18 mouse cellular contexts compared by ENCODE assay signal in the genomic region with DNA sequence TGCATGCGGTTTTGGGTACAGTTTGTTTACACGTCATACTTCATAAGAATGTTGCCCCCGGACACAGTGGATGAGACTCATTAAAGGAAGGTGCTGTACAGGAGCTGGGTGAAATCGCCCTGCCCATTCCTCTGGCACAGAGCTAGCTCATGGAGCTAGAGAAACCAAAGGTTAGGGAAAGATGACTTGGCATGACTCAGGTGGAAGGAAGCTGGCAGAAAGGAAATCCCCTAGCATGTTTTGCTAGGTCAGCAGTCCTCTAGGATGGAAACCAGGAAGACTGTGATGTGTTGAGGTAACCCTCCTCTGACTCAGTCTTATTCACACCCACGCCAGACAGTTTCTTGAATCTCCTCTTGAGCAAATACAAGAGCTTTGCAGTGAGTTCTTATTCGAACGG. TPM values are rescaled to one million over a fixed set of nuclear protein-coding genes. Genes with fewer than 3 reads are reported as not detected.
DNase-seq lines count a peak whose midpoint lies in the region; ATAC-seq and TF ChIP-seq lines count a peak whose summit lies in the region.
"Had no signal": no experiment of that assay in that cellular context is flagged by ENCODE, and none has a peak within 500 bp of the region (broad histone marks: within the 10 kb centered on the region; RNA-seq: fewer than 3 reads in every experiment).

No protein-coding gene starts in this region.

- H3K4me1 ChIP-seq in heart, postnatal 0 days (ENCODE audit: control insufficient read depth, insufficient read depth), result 0 out of 2 replicates have a peak, but pooled peaks cover 3% of the 10 kb centered on the region
- H3K4me1 ChIP-seq in heart, embryonic 10.5 days, result no peaks in the 10 kb centered on the region
- peaks cover 17% of the 10 kb centered on the region for H3K4me1 ChIP-seq in megakaryocyte, embryonic 14.5 days
- H3K4me1 ChIP-seq: forebrain, embryonic 13.5 days; limb, embryonic 10.5 days; liver, embryonic 15.5 days had no signal

- H3K4me2 ChIP-seq in heart, postnatal 0 days (ENCODE audit: low read depth, low read length), result no peak overlapping the region
- H3K4me2 ChIP-seq: forebrain, embryonic 13.5 days; liver, embryonic 15.5 days had no signal

- DNase-seq in heart, postnatal 0 days (ENCODE audit: low spot score), result peak; percentile 26
- no peak for DNase-seq in heart, embryonic 10.5 days (ENCODE audit: low spot score)
- DNase-seq in 416B (ENCODE audit: low read depth), result peak; percentile 36
- peak; percentile 72 for DNase-seq in Muller cell, postnatal 12 days (ENCODE audit: inconsistent ontology term)
- no peak for DNase-seq in layer of hippocampus, adult 18-20 months (ENCODE audit: low spot score in 2 of 2)
- no peak for DNase-seq in gastrocnemius, postnatal 36 days
- DNase-seq: cerebellum, adult 18-20 months; gastrocnemius, adult 2 months; kidney, postnatal 36 days; layer of hippocampus, postnatal 36 days; right cerebral cortex, postnatal 25 days had no signal

- no peak for TF ChIP-seq CTCF in heart, postnatal 0 days (IDR thresholded peaks at IDR 0.05; ENCODE audit: low read depth)

- H3K9ac ChIP-seq in heart, postnatal 0 days (replicated peaks; ENCODE audit: low read depth, low read length), result no peak overlapping the region
- H3K9ac ChIP-seq: forebrain, embryonic 13.5 days; liver, embryonic 15.5 days had no signal

- no peaks in the 10 kb centered on the region for H3K9me3 ChIP-seq in heart, postnatal 0 days (replicated peaks; ENCODE audit: control insufficient read depth, low read length)
- no peaks in the 10 kb centered on the region for H3K9me3 ChIP-seq in heart, embryonic 10.5 days
- H3K9me3 ChIP-seq in megakaryocyte, embryonic 14.5 days, result no peaks in the 10 kb centered on the region
- H3K9me3 ChIP-seq: forebrain, embryonic 13.5 days; limb, embryonic 10.5 days; liver, embryonic 15.5 days had no signal

- no peaks in the 10 kb centered on the region for H3K36me3 ChIP-seq in heart, postnatal 0 days (replicated peaks; ENCODE audit: control insufficient read depth, insufficient read depth, low read length)
- H3K36me3 ChIP-seq in heart, embryonic 10.5 days, result no peaks in the 10 kb centered on the region
- H3K36me3 ChIP-seq in megakaryocyte, embryonic 14.5 days (replicated peaks; ENCODE audit: low read length), result no peaks in the 10 kb centered on the region
- H3K36me3 ChIP-seq: limb, embryonic 10.5 days; liver, embryonic 15.5 days had no signal

- H3K4me3 ChIP-seq in heart, postnatal 0 days (ENCODE audit: low read depth, low read length), result no peak overlapping the region
- no peak overlapping the region for H3K4me3 ChIP-seq in heart, embryonic 10.5 days
- H3K4me3 ChIP-seq in megakaryocyte, embryonic 14.5 days (replicated peaks), result peak overlapping the region; percentile 2
- H3K4me3 ChIP-seq: forebrain, embryonic 13.5 days; gastrocnemius, adult 2 months; limb, embryonic 10.5 days; liver, embryonic 15.5 days had no signal

- H3K27me3 ChIP-seq in heart, postnatal 0 days (ENCODE audit: control insufficient read depth, insufficient read depth, low read length), result no peaks in the 10 kb centered on the region
- H3K27me3 ChIP-seq in heart, embryonic 10.5 days (ENCODE audit: insufficient read depth, poor library complexity, severe bottlenecking), result no peaks in the 10 kb centered on the region
- H3K27me3 ChIP-seq in megakaryocyte, embryonic 14.5 days (replicated peaks), result peaks cover 2% of the 10 kb centered on the region
- H3K27me3 ChIP-seq: forebrain, embryonic 13.5 days; liver, embryonic 15.5 days had no signal

- peak; percentile 53 for ATAC-seq in heart, postnatal 0 days (ENCODE audit: insufficient read depth, low read depth)
- ATAC-seq: forebrain, embryonic 13.5 days had no signal

- no peak for TF ChIP-seq EP300 in heart, postnatal 0 days (IDR thresholded peaks at IDR 0.05; ENCODE audit: low read depth)

- intact Hi-C loops in gastrocnemius, postnatal 36 days (cut with DNase I), result no loop called here

- 58% methylated on average over 7 of the region's 7 CpGs for WGBS in heart, postnatal 0 days
- WGBS in heart, embryonic 10.5 days, result 66% methylated on average over 7 of the region's 7 CpGs

- no peak overlapping the region for H3K27ac ChIP-seq in heart, postnatal 0 days (ENCODE audit: low read depth)
- no peak overlapping the region for H3K27ac ChIP-seq in heart, embryonic 10.5 days
- H3K27ac ChIP-seq: forebrain, embryonic 13.5 days; gastrocnemius, adult 2 months; limb, embryonic 10.5 days; liver, embryonic 15.5 days had no signal

RNA-seq across cellular contexts. Expression of a gene that starts 17.4 kb away (rescaled TPM):
- 2.1 and 4.2 TPM in 2 replicates for total RNA-seq in heart, postnatal 0 days (2014; rRNA removed; ENCODE audit: low replicate concordance)
- polyA plus RNA-seq in heart, postnatal 0 days (2015; fragmentation: Nextera tagmentation; extraction: Ambion mirVana), result 4.7 and 5.1 TPM in 2 replicates
- 6.5 and 6.8 TPM in 2 replicates for polyA plus RNA-seq in heart, embryonic 10.5 days (2016; fragmentation: Nextera tagmentation; extraction: Ambion mirVana)
- polyA plus RNA-seq in megakaryocyte, embryonic 14.5 days (2012; ENCODE audit: insufficient read depth, low replicate concordance), result 18.4 TPM in 2 replicates
- total RNA-seq in layer of hippocampus, adult 18-20 months (2021), result 10 to 100 TPM; 41.9 to 44.7 TPM
- total RNA-seq in gastrocnemius, postnatal 36 days (2021), result 1 to 10 TPM; 1.3 to 1.4 TPM

RNA-seq across cellular contexts. Expression of a gene that starts 21.7 kb away (rescaled TPM):
- total RNA-seq in heart, postnatal 0 days (2014; rRNA removed; ENCODE audit: low replicate concordance), result 0.04 TPM in 1 of 2 replicates, not detected in the other
- not detected in 2 replicates for polyA plus RNA-seq in heart, postnatal 0 days (2015; fragmentation: Nextera tagmentation; extraction: Ambion mirVana)
- polyA plus RNA-seq in heart, embryonic 10.5 days (2016; fragmentation: Nextera tagmentation; extraction: Ambion mirVana), result not detected in 2 replicates
- 0.17 and 0.74 TPM in 2 replicates for polyA plus RNA-seq in megakaryocyte, embryonic 14.5 days (2012; ENCODE audit: insufficient read depth, low replicate concordance)
- total RNA-seq in layer of hippocampus, adult 18-20 months (2021), result 1 to 10 TPM; 3.1 TPM
- total RNA-seq in gastrocnemius, postnatal 36 days (2021), result not detected
- total RNA-seq: gastrocnemius, adult 2 months had no signal
- polyA plus RNA-seq: forebrain, embryonic 13.5 days; hindbrain, embryonic 11.5 days; intestine, embryonic 14.5 days; limb, embryonic 10.5 days; liver, embryonic 15.5 days; thymus, postnatal 0 days had no signal

Comparison
In these comparisons a context has a peak if more than half of its experiments do, and no peak if none do; other contexts are left out.
1. DNase-seq: peak in heart, postnatal 0 days (single experiment), 416B (single experiment) and Muller cell, postnatal 12 days (single experiment); none in heart, embryonic 10.5 days (single experiment), layer of hippocampus, adult 18-20 months (0 of 2) and gastrocnemius, postnatal 36 days (0 of 2).